Mouse (Mus musculus) MEL (cell line): ENCODE data around the gene Nanos3. TPM values are rescaled to one million over a fixed set of nuclear protein-coding genes. Genes with fewer than 3 reads are reported as not detected.

Experiments
- DNase-seq: peaks from one replicate; pipeline ENCODE4 v3.0.0; 2011; ENCODE audit warnings: low read depth, low spot score
- H3K27ac ChIP-seq: 2 replicates; pipeline ENCODE4 v1.5.1; 2012; ENCODE audit warnings: low read depth, mild to moderate bottlenecking, control low read depth, low read length, moderate library complexity; ENCODE audit not compliant: control insufficient read depth
- H3K27me3 ChIP-seq, 2 experiments: fragments of 150-350 bp in 1 of 2; sonication (generic) in 1 of 2; 2 replicates each; pipeline ENCODE4 v1.6.1; 2012; ENCODE audit warnings: low read length in 2 of 2, mild to moderate bottlenecking in 2 of 2, improper control_type of control experiment in 1 of 2, moderate library complexity in 1 of 2; ENCODE audit not compliant: insufficient read depth in 2 of 2, control insufficient read depth in 1 of 2
- H3K36me3 ChIP-seq, 2 experiments: 2 replicates each; pipeline ENCODE4 v1.6.1; 2012 to 2014; ENCODE audit warnings: low read length in 2 of 2, improper control_type of control experiment in 1 of 2, inconsistent platforms in 1 of 2, mild to moderate bottlenecking in 1 of 2; ENCODE audit not compliant: insufficient read depth in 2 of 2, control insufficient read depth in 1 of 2
- H3K4me1 ChIP-seq, 2 experiments: fragments of 150-350 bp in 1 of 2; sonication (generic) in 1 of 2; 2 replicates each; pipeline ENCODE4 v1.6.1; 2012; ENCODE audit warnings: low read length in 2 of 2, improper control_type of control experiment in 1 of 2, mild to moderate bottlenecking in 1 of 2; ENCODE audit not compliant: insufficient read depth in 2 of 2, control insufficient read depth in 1 of 2
- H3K4me3 ChIP-seq, 2 experiments: fragments of 150-350 bp in 1 of 2; sonication (generic) in 1 of 2; 2 replicates each; pipeline ENCODE4 v1.5.1; 2012; ENCODE audit warnings: low read depth in 2 of 2, low read length in 2 of 2, mild to moderate bottlenecking in 2 of 2, moderate library complexity in 2 of 2, control low read depth in 1 of 2, improper control_type of control experiment in 1 of 2; ENCODE audit not compliant: control insufficient read depth in 1 of 2, insufficient read depth in 1 of 2
- H3K79me2 ChIP-seq: 2 replicates; pipeline ENCODE4 v1.6.1; 2012; ENCODE audit warnings: mild to moderate bottlenecking, low read length, moderate library complexity; ENCODE audit not compliant: control insufficient read depth, poor library complexity, insufficient read depth
- H3K9ac ChIP-seq: 2 replicates; pipeline ENCODE4 v1.6.1; 2012; ENCODE audit warnings: low read depth, mild to moderate bottlenecking, control low read depth, low read length, moderate library complexity; ENCODE audit not compliant: control insufficient read depth, poor library complexity, severe bottlenecking
- H3K9me3 ChIP-seq: fragments of 150-350 bp; sonication (generic); replicated peaks from 2 replicates; pipeline ENCODE4 v1.6.1; 2012; ENCODE audit warnings: mild to moderate bottlenecking, low read length, improper control_type of control experiment, moderate library complexity; ENCODE audit not compliant: insufficient read depth
- BHLHE40 ChIP-seq: IDR thresholded peaks from 2 replicates; pipeline ENCODE4 v1.6.1; 2012; ENCODE audit warnings: low read depth, mild to moderate bottlenecking, inconsistent platforms, low read length, improper control_type of control experiment, borderline replicate concordance
- CHD1 ChIP-seq: IDR thresholded peaks from 2 replicates; pipeline ENCODE4 v1.6.1; 2012; ENCODE audit warnings: low read depth, mild to moderate bottlenecking, inconsistent platforms, low read length, improper control_type of control experiment
- CTCF ChIP-seq, 3 experiments: IDR thresholded peaks in 2 of 3; conservative IDR thresholded peaks in 1 of 3; 2 replicates each; pipeline ENCODE4 v1.5.1; 2011 to 2012; ENCODE audit warnings: low read length in 3 of 3, low read depth in 2 of 3, mild to moderate bottlenecking in 2 of 3, improper control_type of control experiment in 1 of 3, inconsistent platforms in 1 of 3, mixed read lengths in 1 of 3, moderate library complexity in 1 of 3; ENCODE audit not compliant: control insufficient read depth in 1 of 3, insufficient read depth in 1 of 3, poor library complexity in 1 of 3, severe bottlenecking in 1 of 3
- E2F4 ChIP-seq: IDR thresholded peaks from 2 replicates; pipeline ENCODE4 v1.6.1; 2011; ENCODE audit warnings: low read depth, low read length, improper control_type of control experiment, borderline replicate concordance
- EP300 ChIP-seq, 2 experiments: IDR thresholded peaks; 2 replicates each; pipeline ENCODE4 v1.6.1; 2011; ENCODE audit warnings: improper control_type of control experiment in 2 of 2, low read length in 2 of 2, low read depth in 1 of 2, mild to moderate bottlenecking in 1 of 2
- ETS1 ChIP-seq: IDR thresholded peaks from 2 replicates; pipeline ENCODE4 v1.6.1; 2012; ENCODE audit warnings: low read depth, mild to moderate bottlenecking, inconsistent platforms, low read length, improper control_type of control experiment, moderate library complexity
- HCFC1 ChIP-seq: IDR thresholded peaks from 2 replicates; pipeline ENCODE4 v1.6.1; 2012; ENCODE audit warnings: low read depth, mild to moderate bottlenecking, inconsistent platforms, low read length, improper control_type of control experiment, moderate library complexity
- JUND ChIP-seq: IDR thresholded peaks from 2 replicates; pipeline ENCODE4 v1.6.1; 2011; ENCODE audit warnings: low read depth, mild to moderate bottlenecking, improper control_type of control experiment, low read length
- MAX ChIP-seq: IDR thresholded peaks from 2 replicates; pipeline ENCODE4 v1.6.1; 2011; ENCODE audit warnings: low read length, improper control_type of control experiment
- MAZ ChIP-seq: IDR thresholded peaks from 2 replicates; pipeline ENCODE4 v1.6.1; 2012; ENCODE audit warnings: low read depth, mild to moderate bottlenecking, inconsistent platforms, low read length, improper control_type of control experiment
- MEF2A ChIP-seq: IDR thresholded peaks from 2 replicates; pipeline ENCODE4 v1.6.1; 2014; ENCODE audit warnings: low read depth, mild to moderate bottlenecking, inconsistent platforms, low read length, improper control_type of control experiment; ENCODE audit not compliant: poor library complexity, insufficient replicate concordance, severe bottlenecking; ENCODE audit errors: extremely low read depth
- MXI1 ChIP-seq: IDR thresholded peaks from 2 replicates; pipeline ENCODE4 v1.6.1; 2011; ENCODE audit warnings: mild to moderate bottlenecking, low read depth, low read length, improper control_type of control experiment
- MYC ChIP-seq: IDR thresholded peaks from 2 replicates; pipeline ENCODE4 v1.6.1; 2011; ENCODE audit warnings: low read depth, mild to moderate bottlenecking, low read length, improper control_type of control experiment, moderate library complexity
- NELFE ChIP-seq: IDR thresholded peaks from 2 replicates; pipeline ENCODE4 v1.6.1; 2011; ENCODE audit warnings: low read depth, low read length, improper control_type of control experiment
- NRF1 ChIP-seq: IDR thresholded peaks from 2 replicates; pipeline ENCODE4 v1.6.1; 2014; ENCODE audit warnings: low read depth, mild to moderate bottlenecking, inconsistent platforms, low read length, improper control_type of control experiment, moderate library complexity; ENCODE audit not compliant: poor library complexity, insufficient read depth, severe bottlenecking
- POLR2A ChIP-seq, 2 experiments: IDR thresholded peaks; 2 replicates each; pipeline ENCODE4 v1.6.1; 2011 to 2012; ENCODE audit warnings: low read length in 2 of 2, mild to moderate bottlenecking in 2 of 2, control low read depth in 1 of 2, improper control_type of control experiment in 1 of 2, low read depth in 1 of 2, moderate library complexity in 1 of 2; ENCODE audit not compliant: control insufficient read depth in 1 of 2, insufficient read depth in 1 of 2, poor library complexity in 1 of 2
- POLR2AphosphoS2 ChIP-seq: IDR thresholded peaks from 2 replicates; pipeline ENCODE4 v1.6.1; 2011; ENCODE audit warnings: low read length, improper control_type of control experiment
- POLR2AphosphoS5 ChIP-seq: IDR thresholded peaks from 2 replicates; pipeline ENCODE4 v1.6.1; 2012; ENCODE audit warnings: low read depth, borderline replicate concordance, mild to moderate bottlenecking, inconsistent platforms, low read length, moderate library complexity, mixed read lengths
- RAD21 ChIP-seq: IDR thresholded peaks from 2 replicates; pipeline ENCODE4 v1.6.1; 2011; ENCODE audit warnings: mild to moderate bottlenecking, low read depth, low read length, improper control_type of control experiment
- RCOR1 ChIP-seq: IDR thresholded peaks from 2 replicates; pipeline ENCODE4 v1.6.1; 2012; ENCODE audit warnings: low read depth, mild to moderate bottlenecking, inconsistent platforms, low read length, improper control_type of control experiment
- SIN3A ChIP-seq: IDR thresholded peaks from 2 replicates; pipeline ENCODE4 v1.6.1; 2012; ENCODE audit warnings: low read length, improper control_type of control experiment, inconsistent platforms
- SMC3 ChIP-seq: IDR thresholded peaks from 2 replicates; pipeline ENCODE4 v1.6.1; 2011; ENCODE audit warnings: low read depth, low read length, improper control_type of control experiment
- TBP ChIP-seq: IDR thresholded peaks from 2 replicates; pipeline ENCODE4 v1.8.0; 2011; ENCODE audit warnings: low read depth, low read length, improper control_type of control experiment
- TCF12 ChIP-seq: IDR thresholded peaks from 2 replicates; pipeline ENCODE4 v1.6.1; 2014; ENCODE audit warnings: low read depth, mild to moderate bottlenecking, inconsistent platforms, low read length, improper control_type of control experiment, moderate library complexity
- UBTF ChIP-seq: IDR thresholded peaks from 2 replicates; pipeline ENCODE4 v1.6.1; 2012; ENCODE audit warnings: low read depth, mild to moderate bottlenecking, inconsistent platforms, low read length, improper control_type of control experiment, moderate library complexity, borderline replicate concordance; ENCODE audit not compliant: insufficient read depth
- USF1 ChIP-seq: IDR thresholded peaks from 2 replicates; pipeline ENCODE4 v1.6.1; 2014; ENCODE audit warnings: low read depth, mild to moderate bottlenecking, inconsistent platforms, low read length, improper control_type of control experiment, moderate library complexity
- ZC3H11A ChIP-seq: IDR thresholded peaks from 2 replicates; pipeline ENCODE4 v1.6.1; 2012; ENCODE audit warnings: low read depth, mild to moderate bottlenecking, inconsistent platforms, low read length, improper control_type of control experiment
- ZKSCAN1 ChIP-seq: IDR thresholded peaks from 2 replicates; pipeline ENCODE4 v1.6.1; 2012; ENCODE audit warnings: low read depth, mild to moderate bottlenecking, inconsistent platforms, low read length, improper control_type of control experiment, moderate library complexity
- ZMIZ1 ChIP-seq: IDR thresholded peaks from 2 replicates; pipeline ENCODE4 v1.6.1; 2012; ENCODE audit warnings: low read depth, mild to moderate bottlenecking, inconsistent platforms, low read length, improper control_type of control experiment, moderate library complexity
- ZNF384 ChIP-seq: IDR thresholded peaks from 2 replicates; pipeline ENCODE4 v1.6.1; 2012; ENCODE audit warnings: low read depth, mild to moderate bottlenecking, inconsistent platforms, low read length, improper control_type of control experiment
- polyA plus RNA-seq, 2 experiments: library from polyadenylated mRNA; stranded (reverse) in 1 of 2; unstranded in 1 of 2; fragments of >175 nt in 1 of 2; fragments of >200 nt in 1 of 2; gene quantifications; 2 replicates each; pipeline versions ENCODE4 v1.2.1 to v1.2.4; 2012; ENCODE audit warnings: low replicate concordance in 2 of 2, low read depth in 1 of 2; ENCODE audit not compliant: insufficient read length in 2 of 2, insufficient read depth in 1 of 2, missing spikeins in 1 of 2
- total RNA-seq: library from RNA; depleted of rRNA; stranded (reverse); fragments of 300-350 nt; gene quantifications from 2 replicates; pipeline ENCODE4 v1.2.3, GENCODE M21; 2012

Gene Nanos3
- total and polyA plus RNA-seq, 3 experiments: 1.7 to 2.0 TPM; not detected in 1

GRCm38 (mm10) chr8:84200652-84201544, 15.9 kb upstream of the Nanos3 start:
- no peak for TF ChIP-seq CTCF (IDR thresholded peaks at IDR 0.05 in 2 of 3, conservative IDR thresholded peaks at IDR 0.05 in 1 of 3; ENCODE audit: control insufficient read depth in 1 of 3, insufficient read depth in 1 of 3, low read depth in 2 of 3, low read length in 3 of 3, poor library complexity in 1 of 3, severe bottlenecking in 1 of 3)
- no peak for TF ChIP-seq POLR2AphosphoS5
- TF ChIP-seq MAZ: peak; percentile 41; the same call in 1 of the 2 replicates
- TF ChIP-seq POLR2A (IDR thresholded peaks at IDR 0.05; ENCODE audit: control insufficient read depth in 1 of 2, insufficient read depth in 1 of 2, low read depth in 1 of 2, low read length in 2 of 2, poor library complexity in 1 of 2): peak; percentile 28 to 72; a peak in 3 of 4 replicates
- TF ChIP-seq HCFC1: no peak
- TF ChIP-seq USF1: peak; percentile 77
- no peak for TF ChIP-seq ZKSCAN1
- 0 out of 2 replicates have a peak, but pooled peaks have one; percentile 28 for TF ChIP-seq POLR2AphosphoS2
- TF ChIP-seq TCF12: no peak
- TF ChIP-seq CHD1: no peak
- no peak for TF ChIP-seq SMC3
- TF ChIP-seq UBTF: no peak
- no peak for TF ChIP-seq ZNF384
- 0 out of 2 replicates have a peak, but pooled peaks have one; percentile 9 for TF ChIP-seq SIN3A
- TF ChIP-seq BHLHE40: no peak
- TF ChIP-seq ZC3H11A: no peak
- 0 out of 2 replicates have a peak, but pooled peaks have one; percentile 53 for TF ChIP-seq MYC
- TF ChIP-seq EP300 (IDR thresholded peaks at IDR 0.05; ENCODE audit: low read depth in 1 of 2, low read length in 2 of 2): no peak
- TF ChIP-seq MAX: peak; percentile 62; the same call in 1 of the 2 replicates
- TF ChIP-seq NELFE: peak; percentile 57; the same call in 1 of the 2 replicates
- no peak for TF ChIP-seq MEF2A
- no peak for TF ChIP-seq TBP
- TF ChIP-seq ETS1: no peak
- TF ChIP-seq MXI1: no peak; the same call in 1 of the 2 replicates
- no peak for TF ChIP-seq RCOR1
- peak; percentile 68 for TF ChIP-seq ZMIZ1
- no peak for TF ChIP-seq E2F4
- no peak for TF ChIP-seq NRF1
- no peak for TF ChIP-seq JUND
- TF ChIP-seq RAD21: no peak
- TF ChIP-seq, all 39 proteins: peak for 9
- H3K9me3 ChIP-seq: no peaks in the 10 kb centered on the region
- DNase-seq: peak; percentile 58
- peak overlapping the region; percentile 36 for H3K27ac ChIP-seq
- no peaks in the 10 kb centered on the region for H3K27me3 ChIP-seq
- H3K36me3 ChIP-seq: peaks cover 0 to 7% of the 10 kb centered on the region in 2 experiments; a peak in 1 of 4 replicates
- peaks cover 4% of the 10 kb centered on the region; the same call in 1 of the 2 replicates for H3K79me2 ChIP-seq
- peak overlapping the region; percentile 76 for H3K9ac ChIP-seq
- peak overlapping the region; percentile 60 to 91 for H3K4me3 ChIP-seq
- peaks cover 0 to 35% of the 10 kb centered on the region in 2 experiments for H3K4me1 ChIP-seq
